Mouse (Mus musculus) spleen, postnatal 14 days (tissue): ENCODE measurements around the gene Hist1h2ae.
"Not testable (repeated sequence)": the region's sequence is repeated elsewhere in the genome, so short reads cannot be mapped to it uniquely, and the experiment has no call there.

Experiments used
- DNase-seq, 2 experiments: peaks; one replicate each; pipeline ENCODE4 v3.0.0; 2021 to 2022; ENCODE audit warnings: low spot score in 2 of 2

Gene Hist1h2ae

GRCm38 (mm10) chr13:23541497-23541896, 29.5 kb downstream of the Hist1h2ae start:
- no peak for DNase-seq

DNA sequence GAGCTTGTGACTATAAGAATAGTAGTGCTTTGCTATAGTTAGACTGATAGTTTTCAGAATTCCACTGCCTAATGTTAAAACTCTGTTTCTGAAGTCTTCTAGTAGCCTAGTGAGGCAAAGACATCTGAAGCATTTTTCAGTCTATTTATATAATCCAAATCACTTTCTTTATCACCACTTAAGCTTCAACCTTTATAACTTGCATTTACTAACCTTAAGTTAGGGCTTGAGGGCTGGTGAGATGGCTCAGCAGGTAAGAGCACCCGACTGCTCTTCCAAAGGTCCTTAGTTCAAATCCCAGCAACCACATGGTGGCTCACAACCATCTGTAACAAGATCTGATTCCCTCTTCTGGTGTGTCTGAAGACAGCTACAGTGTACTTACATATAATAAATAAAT, 31.2 kb downstream of the Hist1h2ae start:
- DNase-seq = not testable (repeated sequence)

GRCm38 (mm10) chr13:23538249-23538648, 32.8 kb downstream of the Hist1h2ae start:
- no peak for DNase-seq

GRCm38 (mm10) chr13:23537006-23537710, 33.9 kb downstream of the Hist1h2ae start:
- DNase-seq = no peak

DNA sequence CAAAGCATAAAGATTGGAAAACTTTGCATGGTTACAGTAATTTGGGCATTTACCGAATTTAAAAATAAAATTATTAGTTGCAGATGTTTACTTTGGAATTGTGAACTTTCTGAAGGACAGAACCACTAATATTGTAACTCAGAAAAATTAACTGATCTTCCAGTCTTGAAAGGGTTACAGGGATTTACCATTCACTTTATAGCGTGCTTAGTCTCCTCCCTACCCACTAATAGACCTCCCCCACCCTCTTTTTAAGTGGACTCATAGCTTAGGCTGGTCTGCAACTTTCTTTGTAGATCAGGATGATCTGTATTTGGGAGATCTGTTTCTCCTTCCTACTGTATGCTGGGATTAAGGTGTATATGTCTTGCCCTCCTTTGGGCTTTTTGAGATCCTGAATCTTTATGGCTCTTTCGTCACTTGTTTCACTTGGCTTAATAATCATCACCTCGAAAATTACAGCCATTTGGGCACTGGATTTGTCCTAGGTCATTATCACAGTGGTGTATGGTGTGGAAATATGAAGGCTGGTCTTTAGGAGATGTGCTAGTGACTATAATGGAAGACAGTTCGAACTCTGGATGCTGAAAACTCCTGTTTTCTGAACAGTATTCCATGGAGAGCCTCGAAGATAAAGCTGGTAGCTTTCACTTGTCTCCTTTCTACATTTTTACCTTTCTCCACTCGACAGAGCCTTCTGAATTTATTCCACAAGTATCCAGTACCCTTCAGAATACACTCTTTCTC, 34.8 kb downstream of the Hist1h2ae start:
- no peak for DNase-seq

GRCm38 (mm10) chr13:23535137-23536075, 35.6 kb downstream of the Hist1h2ae start, which contains the start of gene Hist1h3g:
Gene Hist1h3g, plus strand, starts transcription at chr13:23535422.
- peak; percentile 73 to 82 for DNase-seq

DNA sequence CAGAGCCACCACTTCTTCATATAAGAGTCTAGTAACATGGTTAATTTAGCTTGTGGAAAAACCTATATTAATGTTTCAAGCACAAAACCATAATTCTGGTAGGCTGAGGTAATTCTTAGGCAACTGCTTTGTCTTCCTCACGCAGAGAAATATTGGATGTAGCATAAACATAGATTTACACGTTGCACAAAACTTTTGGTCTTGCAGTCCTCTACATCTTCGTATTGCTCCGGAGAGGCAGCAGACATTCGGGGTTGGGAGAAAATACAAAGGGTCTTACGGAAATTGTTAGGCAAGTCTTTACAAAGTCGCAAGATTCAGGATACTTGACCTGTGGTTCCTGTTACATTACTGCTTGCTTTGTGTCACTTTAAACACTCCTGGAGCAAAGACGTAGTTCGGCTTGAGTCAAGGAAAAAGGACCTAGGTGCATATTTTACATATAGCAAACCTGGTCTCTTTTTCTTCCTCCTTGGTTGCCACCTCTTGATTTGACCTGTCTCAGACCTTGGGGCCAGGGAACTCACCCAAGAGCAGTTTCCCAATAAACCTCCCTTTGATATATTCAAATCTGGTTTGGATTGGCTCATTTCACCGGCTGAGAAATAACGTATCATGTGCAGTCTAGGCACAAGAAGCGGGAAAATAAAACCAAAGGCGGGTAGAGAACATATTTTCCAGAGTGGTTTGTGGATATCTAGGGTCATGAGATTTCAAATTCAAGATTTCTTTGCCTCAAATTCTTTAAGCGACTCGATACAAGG, 36.5 kb downstream of the Hist1h2ae start:
- DNase-seq = no peak

DNA sequence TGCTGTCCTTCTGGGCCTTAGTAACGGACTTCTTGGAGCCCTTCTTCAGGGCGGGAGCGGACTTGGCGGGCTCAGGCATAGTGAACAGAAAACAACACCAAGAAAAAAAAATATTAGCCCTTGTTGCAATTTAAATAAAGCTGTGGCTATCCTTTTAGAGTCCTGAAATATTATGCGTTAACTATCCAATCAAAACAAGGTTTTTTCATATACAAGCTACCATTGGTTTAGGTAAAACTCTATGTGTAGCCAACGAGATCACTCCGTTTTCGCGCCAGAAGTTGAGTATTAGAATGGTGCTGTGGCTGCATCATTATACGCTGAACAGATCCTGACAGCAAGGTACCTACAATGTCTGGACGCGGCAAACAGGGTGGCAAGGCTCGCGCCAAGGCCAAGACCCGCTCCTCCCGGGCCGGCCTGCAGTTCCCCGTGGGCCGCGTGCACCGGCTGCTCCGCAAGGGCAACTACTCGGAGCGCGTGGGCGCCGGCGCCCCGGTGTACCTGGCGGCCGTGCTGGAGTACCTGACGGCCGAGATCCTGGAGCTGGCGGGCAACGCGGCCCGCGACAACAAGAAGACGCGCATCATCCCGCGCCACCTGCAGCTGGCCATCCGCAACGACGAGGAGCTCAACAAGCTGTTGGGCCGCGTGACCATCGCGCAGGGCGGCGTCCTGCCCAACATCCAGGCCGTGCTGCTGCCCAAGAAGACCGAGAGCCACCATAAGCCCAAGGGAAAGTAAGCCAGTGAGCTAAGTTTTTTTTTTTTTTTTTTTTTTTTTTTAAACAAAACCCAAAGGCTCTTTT, 37.3 kb downstream of the Hist1h2ae start, which contains the start of gene Hist1h2af:
Hist1h2af (plus strand) TSS at position 347 of the 808 bp plus-strand sequence.
- peak; percentile 56 to 68 for DNase-seq

DNA sequence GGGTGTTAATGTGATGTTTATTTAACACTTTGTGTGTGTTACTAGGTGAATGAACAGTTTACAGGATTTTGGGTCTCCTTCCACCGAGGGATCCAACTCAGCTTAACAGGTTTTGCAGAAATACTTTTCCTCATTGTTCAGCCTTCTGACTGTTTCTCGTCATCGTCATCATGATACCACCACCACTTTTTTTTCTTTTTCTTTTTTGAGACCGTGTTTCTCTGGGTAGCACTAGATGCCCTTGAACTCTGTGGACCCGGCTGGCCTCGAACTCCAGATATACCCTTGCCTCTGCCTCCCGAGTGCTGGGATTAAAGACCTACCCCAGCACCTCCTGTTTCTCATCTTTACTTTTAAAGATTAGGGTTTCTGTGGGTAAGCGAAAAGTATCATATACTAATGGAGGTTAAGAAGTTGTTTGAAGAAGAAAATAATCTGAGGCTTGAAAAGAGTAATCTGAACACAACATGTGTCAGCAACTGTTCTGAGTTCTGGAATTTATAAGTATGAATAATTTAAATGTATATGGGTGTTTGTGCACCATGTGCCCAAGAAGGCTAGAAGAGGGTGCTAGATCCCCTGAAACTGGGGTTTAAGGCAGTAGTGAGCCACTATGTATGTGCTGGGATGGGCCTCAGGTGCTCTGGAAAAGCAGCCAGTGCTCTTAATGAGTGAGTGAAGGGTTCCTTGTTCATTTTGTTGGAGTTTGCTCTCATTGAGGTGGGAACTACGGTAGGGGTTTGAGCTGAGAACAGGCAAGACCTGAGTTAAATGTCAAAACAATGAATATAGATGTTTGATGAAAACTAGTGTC, 38.6 kb downstream of the Hist1h2ae start:
- DNase-seq = no peak

GRCm38 (mm10) chr13:23530901-23531875, 39.8 kb downstream of the Hist1h2ae start, which contains the start of gene Hist1h4h:
Gene Hist1h4h, plus strand, starts transcription at chr13:23531050.
- peak; percentile 93 to 95 for DNase-seq

GRCm38 (mm10) chr13:23530181-23530900, 40.7 kb downstream of the Hist1h2ae start:
- peak; percentile 58 to 62 for DNase-seq

GRCm38 (mm10) chr13:23529480-23530165, 41.4 kb downstream of the Hist1h2ae start:
- no peak for DNase-seq

DNA sequence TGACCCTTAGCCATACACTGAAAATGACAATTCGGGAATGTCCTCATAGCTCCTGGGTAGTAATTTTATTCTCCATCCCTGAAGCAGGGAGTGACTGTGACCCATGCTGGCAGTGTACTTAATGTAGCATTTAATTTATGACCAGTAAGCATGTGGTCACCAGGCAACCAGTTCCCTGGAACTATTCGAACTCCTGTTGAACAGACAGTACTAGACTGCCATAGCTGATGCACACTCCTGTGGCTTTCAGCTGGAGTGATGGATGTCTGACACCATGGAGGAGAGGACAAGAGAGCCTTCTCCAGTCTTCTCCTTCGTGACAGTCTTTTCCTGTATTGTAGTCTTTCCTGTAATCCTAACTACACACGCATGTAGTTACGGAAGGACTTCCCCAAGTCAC, 42.0 kb downstream of the Hist1h2ae start:
- DNase-seq = no peak

- peak; percentile 85 to 89 for DNase-seq
Observed at GRCm38 (mm10) chr13:23526312-23526711, 44.7 kb downstream of the Hist1h2ae start.

DNA sequence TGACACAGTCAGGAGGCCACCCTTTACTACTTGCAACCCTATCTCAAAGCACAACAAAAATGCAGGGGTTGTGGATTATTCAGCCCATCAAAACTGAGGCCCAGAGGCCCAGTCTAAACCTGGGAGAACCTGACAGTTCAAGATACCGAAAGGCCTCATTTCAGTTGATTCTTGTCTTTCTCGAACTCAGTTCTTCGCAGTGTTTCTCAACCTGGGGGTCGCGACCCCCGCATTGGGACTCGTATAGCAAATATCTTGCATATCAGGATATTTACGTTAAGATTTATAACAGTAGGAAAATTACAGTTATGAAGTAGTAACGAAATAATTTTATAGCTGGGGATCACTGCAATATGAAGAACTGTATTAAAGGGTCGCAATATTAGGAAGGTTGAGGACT, 45.1 kb downstream of the Hist1h2ae start:
- no peak for DNase-seq

DNA sequence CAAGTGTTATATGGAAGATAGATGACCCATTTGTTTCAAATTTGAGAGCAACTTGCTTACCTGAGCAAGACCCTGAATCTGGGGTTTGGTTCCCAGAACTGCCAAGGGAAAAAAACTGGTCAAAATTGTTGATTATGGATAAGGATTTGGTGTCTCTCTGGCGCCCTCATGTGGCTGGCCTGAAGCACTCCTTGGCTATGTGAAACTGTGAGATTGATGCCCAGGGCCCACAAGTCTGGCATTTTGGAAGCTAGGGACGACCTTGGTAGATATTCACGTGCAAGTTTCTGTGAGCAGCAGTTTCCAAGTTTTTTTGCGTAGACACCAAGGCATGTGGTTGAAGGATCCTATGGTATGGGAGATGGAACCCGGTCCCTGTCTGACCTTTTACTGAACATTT, 46.4 kb downstream of the Hist1h2ae start:
- peak; percentile 55 to 72 for DNase-seq

DNA sequence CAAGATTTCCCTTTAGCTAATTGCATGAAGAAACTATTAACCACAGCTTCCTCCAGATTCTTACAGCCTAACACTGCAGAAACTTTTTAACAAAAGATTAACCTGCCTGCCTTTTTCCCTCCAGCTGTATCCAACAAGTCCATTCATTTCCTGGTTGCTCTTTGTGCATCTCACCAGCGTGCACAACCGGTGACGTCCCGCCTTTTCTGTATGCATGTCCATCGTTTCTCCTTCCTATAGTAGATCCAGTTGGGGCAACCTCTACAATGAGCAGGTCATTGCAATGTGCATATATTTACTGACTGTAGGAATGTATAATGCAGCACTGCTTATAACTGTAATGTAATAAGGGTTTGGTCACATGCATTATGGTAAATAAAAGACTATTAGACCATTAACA, 47.0 kb downstream of the Hist1h2ae start:
- DNase-seq = no peak
